Mouse (Mus musculus): ENCODE measurements around the gene Cd55b. TPM values are rescaled to one million over a fixed set of nuclear protein-coding genes. Genes with fewer than 3 reads are reported as not detected.
"Not testable (repeated sequence)": the region's sequence is repeated elsewhere in the genome, so short reads cannot be mapped to it uniquely, and the experiment has no call there.

Cd55b gene
- polyA plus RNA-seq (2012; ENCODE audit: insufficient read depth, insufficient read length, low replicate concordance, missing spikeins): not detected in 2 replicates

GRCm38 (mm10) chr1:130422664-130423111 lies at the start of gene Cd55b:
Gene Cd55b (minus strand): TSS chr1:130423009.
- Histone ChIP-seq H3K4me3 (ENCODE audit: insufficient read depth, low read depth, low read length) (no peak within 1 kb of the TSS), H3K4me1 (ENCODE audit: control insufficient read depth, insufficient read depth, low read length) (no peaks in the 10 kb centered on the region), H3K27ac (ENCODE audit: insufficient read depth, low read depth, low read length) (no peak within 1 kb of the TSS)
- 63% methylated on average over 18 of the region's 18 CpGs for WGBS
- TF ChIP-seq CTCF (IDR thresholded peaks at IDR 0.05; ENCODE audit: insufficient read depth, low read depth, low read length) (no peak), POLR2A (IDR thresholded peaks at IDR 0.05; ENCODE audit: insufficient read depth, low read depth, low read length) (no peak)

- TF ChIP-seq POLR2A (IDR thresholded peaks at IDR 0.05; ENCODE audit: insufficient read depth, low read depth, low read length): no peak
- no peak for TF ChIP-seq CTCF (IDR thresholded peaks at IDR 0.05; ENCODE audit: insufficient read depth, low read depth, low read length)
- WGBS: 91% methylated on average over 4 of the region's 4 CpGs
- Histone ChIP-seq H3K4me1 (ENCODE audit: control insufficient read depth, insufficient read depth, low read length) (no peaks in the 10 kb centered on the region), H3K27ac (ENCODE audit: insufficient read depth, low read depth, low read length) (no peak overlapping the region), H3K4me3 (ENCODE audit: insufficient read depth, low read depth, low read length) (no peak overlapping the region)
These were observed 47.3 kb upstream of the Cd55b start for GRCm38 (mm10) chr1:130470074-130470473.

DNA sequence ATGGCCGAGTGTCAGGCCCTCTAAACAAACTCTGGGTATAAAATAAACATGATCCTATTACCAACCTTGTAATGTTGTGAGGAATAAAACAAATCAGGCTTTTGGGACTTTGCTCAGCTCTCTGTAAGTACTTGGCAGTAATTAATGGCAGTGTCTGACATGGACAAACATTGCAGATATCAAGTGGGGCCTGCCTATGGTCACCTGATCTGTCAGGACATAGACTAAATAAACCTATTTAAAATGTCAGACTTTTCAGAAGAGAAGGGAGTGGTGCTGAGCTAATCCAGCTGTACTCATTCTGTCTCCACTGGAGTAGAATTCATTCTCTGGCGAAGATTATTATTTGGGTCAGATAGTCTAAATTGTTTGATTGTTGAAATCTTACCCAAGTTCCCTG lies 44.6 kb upstream of the Cd55b start:
- Histone ChIP-seq H3K27ac (ENCODE audit: insufficient read depth, low read depth, low read length) (no peak overlapping the region), H3K4me3 (ENCODE audit: insufficient read depth, low read depth, low read length) (no peak overlapping the region), H3K4me1 (ENCODE audit: control insufficient read depth, insufficient read depth, low read length) (peaks cover 5% of the 10 kb centered on the region)
- TF ChIP-seq POLR2A (IDR thresholded peaks at IDR 0.05; ENCODE audit: insufficient read depth, low read depth, low read length): no peak
- 72% methylated on average over 2 of the region's 2 CpGs for WGBS

DNA sequence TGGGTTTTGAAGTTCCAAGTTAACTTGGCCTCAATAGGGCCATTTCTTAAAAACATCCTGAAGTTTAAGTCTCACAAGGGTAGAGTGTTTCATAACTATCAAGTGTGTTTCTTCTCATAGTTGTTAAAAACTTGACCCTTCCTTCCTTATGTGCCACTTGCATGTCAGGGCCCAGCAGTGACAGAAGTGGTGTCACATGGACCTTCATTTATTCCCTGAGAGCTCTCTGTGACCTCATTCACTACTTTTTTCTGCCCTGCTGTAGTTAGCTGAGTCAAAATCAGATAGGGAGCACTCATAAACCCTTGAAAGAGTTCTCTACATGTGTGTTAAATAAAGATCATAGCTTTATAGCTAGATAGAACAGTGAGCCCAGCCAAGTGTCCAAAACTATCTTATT lies 41.4 kb upstream of the Cd55b start:
- TF ChIP-seq POLR2A (IDR thresholded peaks at IDR 0.05; ENCODE audit: insufficient read depth, low read depth, low read length) (no peak), CTCF (IDR thresholded peaks at IDR 0.05; ENCODE audit: insufficient read depth, low read depth, low read length) (no peak)
- peaks cover 10% of the 10 kb centered on the region for H3K4me1 ChIP-seq (ENCODE audit: control insufficient read depth, insufficient read depth, low read length)
- H3K4me3 ChIP-seq (ENCODE audit: insufficient read depth, low read depth, low read length): no peak overlapping the region
- H3K27ac ChIP-seq (ENCODE audit: insufficient read depth, low read depth, low read length): no peak overlapping the region

DNA sequence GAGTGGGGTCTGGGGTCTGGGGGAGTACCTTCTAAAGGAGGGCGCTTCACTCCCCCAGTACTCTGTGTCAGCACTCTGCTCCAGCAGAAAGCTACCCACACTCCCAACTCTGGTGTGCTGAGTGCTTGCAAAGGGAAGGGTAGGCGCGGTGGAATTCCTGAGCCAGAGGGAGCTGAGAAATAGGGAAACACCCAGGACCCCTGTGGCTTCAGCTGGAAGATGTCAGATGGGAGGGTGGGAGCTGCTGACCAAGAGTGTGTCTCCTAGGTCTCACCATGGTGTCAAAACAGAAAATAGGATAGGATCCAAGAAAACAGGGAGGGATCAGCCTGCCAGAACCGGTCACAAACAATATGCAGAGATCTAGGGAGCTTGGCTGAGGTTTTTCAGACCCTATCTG lies 40.1 kb upstream of the Cd55b start:
- Histone ChIP-seq H3K4me1 (ENCODE audit: control insufficient read depth, insufficient read depth, low read length) (peaks cover 10% of the 10 kb centered on the region), H3K4me3 (ENCODE audit: insufficient read depth, low read depth, low read length) (peak overlapping the region; percentile 68), H3K27ac (ENCODE audit: insufficient read depth, low read depth, low read length) (no peak overlapping the region)
- TF ChIP-seq CTCF (IDR thresholded peaks at IDR 0.05; ENCODE audit: insufficient read depth, low read depth, low read length) (no peak), POLR2A (IDR thresholded peaks at IDR 0.05; ENCODE audit: insufficient read depth, low read depth, low read length) (no peak)
- 5% methylated on average over 4 of the region's 4 CpGs for WGBS

GRCm38 (mm10) chr1:130462084-130462861 lies 39.5 kb upstream of the Cd55b start, which contains the start of gene Cd55:
Gene Cd55 (minus strand): TSS chr1:130462744.
- Histone ChIP-seq H3K4me1 (ENCODE audit: control insufficient read depth, insufficient read depth, low read length) (peaks cover 10% of the 10 kb centered on the region), H3K4me3 (ENCODE audit: insufficient read depth, low read depth, low read length) (peak within 1 kb of the TSS; percentile 68), H3K27ac (ENCODE audit: insufficient read depth, low read depth, low read length) (no peak within 1 kb of the TSS)
- whole genome bisulfite sequencing: under 1% methylated on average over 45 of the region's 45 CpGs
- TF ChIP-seq CTCF (IDR thresholded peaks at IDR 0.05; ENCODE audit: insufficient read depth, low read depth, low read length): peak; percentile 87
- TF ChIP-seq POLR2A (IDR thresholded peaks at IDR 0.05; ENCODE audit: insufficient read depth, low read depth, low read length): no peak

GRCm38 (mm10) chr1:130455111-130455510 lies 32.3 kb upstream of the Cd55b start:
- Histone ChIP-seq H3K4me1 (ENCODE audit: control insufficient read depth, insufficient read depth, low read length) (no peaks in the 10 kb centered on the region), H3K27ac (ENCODE audit: insufficient read depth, low read depth, low read length) (no peak overlapping the region), H3K4me3 (ENCODE audit: insufficient read depth, low read depth, low read length) (no peak overlapping the region)
- 97% methylated on average over 2 of the region's 2 CpGs for WGBS
- TF ChIP-seq CTCF (IDR thresholded peaks at IDR 0.05; ENCODE audit: insufficient read depth, low read depth, low read length) (no peak), POLR2A (IDR thresholded peaks at IDR 0.05; ENCODE audit: insufficient read depth, low read depth, low read length) (no peak)

- H3K4me1 ChIP-seq (ENCODE audit: control insufficient read depth, insufficient read depth, low read length); H3K4me3 ChIP-seq (ENCODE audit: insufficient read depth, low read depth, low read length); H3K27ac ChIP-seq (ENCODE audit: insufficient read depth, low read depth, low read length): not testable (repeated sequence)
- WGBS: 60% methylated on average over 1 of the region's 1 CpGs
These were observed 20.1 kb upstream of the Cd55b start for GRCm38 (mm10) chr1:130442930-130443329.

GRCm38 (mm10) chr1:130430920-130431319 lies 8.1 kb upstream of the Cd55b start:
- Histone ChIP-seq H3K27ac (ENCODE audit: insufficient read depth, low read depth, low read length) (no peak overlapping the region), H3K4me1 (ENCODE audit: control insufficient read depth, insufficient read depth, low read length) (no peaks in the 10 kb centered on the region), H3K4me3 (ENCODE audit: insufficient read depth, low read depth, low read length) (no peak overlapping the region)
- 81% methylated on average over 4 of the region's 4 CpGs for WGBS
- TF ChIP-seq POLR2A (IDR thresholded peaks at IDR 0.05; ENCODE audit: insufficient read depth, low read depth, low read length) (no peak), CTCF (IDR thresholded peaks at IDR 0.05; ENCODE audit: insufficient read depth, low read depth, low read length) (no peak)

DNA sequence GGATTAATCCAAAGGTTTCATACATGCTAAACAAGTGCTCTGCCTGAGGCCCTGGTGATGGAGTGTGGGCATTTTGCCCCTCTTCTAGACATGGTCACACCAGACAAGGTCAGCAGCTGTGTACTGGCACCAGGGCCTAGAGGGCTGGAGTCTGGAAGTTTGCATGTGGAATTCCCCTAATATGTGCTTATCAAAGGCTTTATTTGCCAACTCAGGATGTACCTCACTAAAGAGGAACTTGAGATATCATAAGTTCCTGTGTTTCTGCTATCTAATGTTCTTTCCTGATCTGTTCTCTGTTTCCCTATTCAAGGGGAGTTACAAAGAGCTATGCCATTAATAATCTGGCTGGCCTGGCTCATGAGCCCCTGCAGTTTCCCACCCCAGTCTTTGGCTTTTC lies 5.9 kb upstream of the Cd55b start:
- H3K4me1 ChIP-seq (ENCODE audit: control insufficient read depth, insufficient read depth, low read length); H3K27ac ChIP-seq (ENCODE audit: insufficient read depth, low read depth, low read length); H3K4me3 ChIP-seq (ENCODE audit: insufficient read depth, low read depth, low read length): not testable (repeated sequence)

DNA sequence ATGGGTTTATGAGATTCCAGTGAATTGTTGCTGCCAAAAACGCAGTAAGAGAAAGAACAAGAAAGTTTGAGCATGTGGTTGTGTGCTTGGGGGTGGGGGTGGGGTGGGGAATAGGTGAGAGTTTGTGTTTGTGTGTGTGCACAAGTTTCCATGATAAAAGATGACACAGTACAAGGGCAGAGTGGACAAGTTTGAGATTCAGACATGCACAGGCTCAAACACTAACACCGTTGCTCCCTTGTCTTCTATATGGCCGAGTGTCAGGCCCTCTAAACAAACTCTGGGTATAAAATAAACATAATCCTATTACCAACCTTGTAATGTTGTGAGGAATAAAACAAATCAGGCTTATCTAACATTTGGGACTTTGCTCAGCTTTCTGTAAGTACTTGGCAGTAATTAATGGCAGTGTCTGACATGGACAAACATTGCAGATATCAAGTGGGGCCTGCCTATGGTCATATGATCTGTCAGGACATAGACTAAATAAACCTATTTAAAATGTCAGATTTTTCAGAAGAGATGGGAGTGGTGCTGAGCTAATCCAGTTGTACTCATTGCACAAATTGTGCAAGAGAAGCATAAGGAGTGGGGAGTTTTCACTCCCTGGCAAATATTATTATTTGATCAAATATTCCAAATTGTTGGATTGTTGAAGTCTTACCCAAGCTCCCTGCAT lies 4.5 kb upstream of the Cd55b start:
- 76% methylated on average over 3 of the region's 3 CpGs for WGBS
- H3K4me1 ChIP-seq (ENCODE audit: control insufficient read depth, insufficient read depth, low read length): not testable (repeated sequence)

GRCm38 (mm10) chr1:130422033-130422432 lies 776 bp downstream of the Cd55b start:
- WGBS: no CpG with 5 or more reads among the region's 6 CpGs
- H3K4me1 ChIP-seq (ENCODE audit: control insufficient read depth, insufficient read depth, low read length); H3K4me3 ChIP-seq (ENCODE audit: insufficient read depth, low read depth, low read length); H3K27ac ChIP-seq (ENCODE audit: insufficient read depth, low read depth, low read length): not testable (repeated sequence)

More for the DNA sequence above, 4.5 kb upstream of the Cd55b start:
- not testable (repeated sequence) for H3K27ac ChIP-seq (ENCODE audit: insufficient read depth, low read depth, low read length); H3K4me3 ChIP-seq (ENCODE audit: insufficient read depth, low read depth, low read length)

GRCm38 (mm10) chr1:130397109-130397508 lies 25.7 kb downstream of the Cd55b start:
- H3K4me3 ChIP-seq (ENCODE audit: insufficient read depth, low read depth, low read length); H3K27ac ChIP-seq (ENCODE audit: insufficient read depth, low read depth, low read length); H3K4me1 ChIP-seq (ENCODE audit: control insufficient read depth, insufficient read depth, low read length): not testable (repeated sequence)

Data from olfactory bulb, adult 2 months (tissue).